Mouse (Mus musculus): ENCODE results near the gene Nfasc. TPM values are rescaled to one million over a fixed set of nuclear protein-coding genes. Genes with fewer than 3 reads are reported as not detected.

Nfasc gene
- polyA plus RNA-seq, 1 experiment from 2014 or later = 0.12 TPM

Other genes with a start within 250 kb of the Nfasc start
- 1.5 and 1.7 TPM in 2 replicates for gene Tmem81, start 235.6 kb downstream of the Nfasc start, polyA plus RNA-seq (2016; fragmentation: Nextera tagmentation; extraction: Ambion mirVana)
- 0.02 and 0.19 TPM in 2 replicates for gene Cntn2, start 198.5 kb downstream of the Nfasc start, polyA plus RNA-seq (2016; fragmentation: Nextera tagmentation; extraction: Ambion mirVana)
- 0.55 and 0.62 TPM in 2 replicates for gene Lrrn2, start 138.5 kb upstream of the Nfasc start, polyA plus RNA-seq (2016; fragmentation: Nextera tagmentation; extraction: Ambion mirVana)